Mouse (Mus musculus): Measurements from ENCODE around the gene Rpl18a.

The Rpl18a gene

GRCm38 (mm10) chr8:70884683-70885082, 12.5 kb downstream of the Rpl18a start:
- DNase-seq (ENCODE audit: low read depth in 2 of 2, low spot score in 2 of 2): no peak

GRCm38 (mm10) chr8:70884186-70884585, 13.0 kb downstream of the Rpl18a start:
- DNase-seq (ENCODE audit: low read depth in 2 of 2, low spot score in 2 of 2): no peak

GRCm38 (mm10) chr8:70880546-70880945, 16.7 kb downstream of the Rpl18a start:
- no peak for DNase-seq (ENCODE audit: low read depth in 2 of 2, low spot score in 2 of 2)

- no peak for DNase-seq (ENCODE audit: low read depth in 2 of 2, low spot score in 2 of 2)
Measured at GRCm38 (mm10) chr8:70880126-70880525, 17.1 kb downstream of the Rpl18a start.

- no peak for DNase-seq (ENCODE audit: low read depth in 2 of 2, low spot score in 2 of 2)
Measured at GRCm38 (mm10) chr8:70879500-70879899, 17.7 kb downstream of the Rpl18a start.

GRCm38 (mm10) chr8:70878178-70878577, 19.0 kb downstream of the Rpl18a start:
- DNase-seq (ENCODE audit: low read depth in 2 of 2, low spot score in 2 of 2): no peak

GRCm38 (mm10) chr8:70876382-70876781, 20.8 kb downstream of the Rpl18a start:
- DNase-seq (ENCODE audit: low read depth in 2 of 2, low spot score in 2 of 2): no peak

- DNase-seq (ENCODE audit: low read depth in 2 of 2, low spot score in 2 of 2): no peak
Measured at GRCm38 (mm10) chr8:70874441-70874840, 22.8 kb downstream of the Rpl18a start.

- peak; percentile 93 to 95 for DNase-seq (ENCODE audit: low read depth in 2 of 2, low spot score in 2 of 2)
Measured at GRCm38 (mm10) chr8:70873364-70873985, 23.7 kb downstream of the Rpl18a start, which contains the start of gene Ccdc124. Ccdc124 (minus strand) TSS chr8:70873935.

GRCm38 (mm10) chr8:70872643-70873363, 24.4 kb downstream of the Rpl18a start:
- no peak for DNase-seq (ENCODE audit: low read depth in 2 of 2, low spot score in 2 of 2)

GRCm38 (mm10) chr8:70871195-70871807, 25.9 kb downstream of the Rpl18a start:
- no peak for DNase-seq (ENCODE audit: low read depth in 2 of 2, low spot score in 2 of 2)

GRCm38 (mm10) chr8:70869601-70870041, 27.6 kb downstream of the Rpl18a start:
- DNase-seq (ENCODE audit: low read depth in 2 of 2, low spot score in 2 of 2): peak; percentile 65 to 70

GRCm38 (mm10) chr8:70869199-70869571, 28.0 kb downstream of the Rpl18a start:
- no peak for DNase-seq (ENCODE audit: low read depth in 2 of 2, low spot score in 2 of 2)

- no peak for DNase-seq (ENCODE audit: low read depth in 2 of 2, low spot score in 2 of 2)
Measured at GRCm38 (mm10) chr8:70868559-70869198, 28.5 kb downstream of the Rpl18a start.

- no peak for DNase-seq (ENCODE audit: low read depth in 2 of 2, low spot score in 2 of 2)
Measured at GRCm38 (mm10) chr8:70866566-70866965, 30.6 kb downstream of the Rpl18a start.

GRCm38 (mm10) chr8:70866001-70866520, 31.2 kb downstream of the Rpl18a start:
- DNase-seq (ENCODE audit: low read depth in 2 of 2, low spot score in 2 of 2): no peak

GRCm38 (mm10) chr8:70865350-70866000, 31.7 kb downstream of the Rpl18a start:
- DNase-seq (ENCODE audit: low read depth in 2 of 2, low spot score in 2 of 2): peak; percentile 99

- no peak for DNase-seq (ENCODE audit: low read depth in 2 of 2, low spot score in 2 of 2)
Measured at GRCm38 (mm10) chr8:70864712-70865221, 32.4 kb downstream of the Rpl18a start.

- no peak for DNase-seq (ENCODE audit: low read depth in 2 of 2, low spot score in 2 of 2)
Measured at GRCm38 (mm10) chr8:70863956-70864711, 33.1 kb downstream of the Rpl18a start.

Data from CD8-positive naive resting alpha-beta T cell, adult 2 months (primary cell).